Mouse (Mus musculus) ES-E14 (cell line): ENCODE measurements around the gene Fxyd5.

Source experiments
- MAFK ChIP-seq: IDR thresholded peaks from 2 replicates; pipeline ENCODE4 v1.6.1; 2014; ENCODE audit warnings: mild to moderate bottlenecking, low read depth, low read length, inconsistent platforms; ENCODE audit not compliant: insufficient read depth
- ZC3H11A ChIP-seq: IDR thresholded peaks from 2 replicates; pipeline ENCODE4 v1.6.1; 2012; ENCODE audit warnings: low read depth, mild to moderate bottlenecking, inconsistent platforms, low read length, borderline replicate concordance
- ZNF384 ChIP-seq: IDR thresholded peaks from 2 replicates; pipeline ENCODE4 v1.6.1; 2012; ENCODE audit warnings: low read depth, low read length, inconsistent platforms

- TF ChIP-seq ZC3H11A (no peak), MAFK (no peak), ZNF384 (no peak)
These were observed 34.1 kb downstream of the Fxyd5 start for GRCm38 (mm10) chr7:31008175-31008574.
